Mouse (Mus musculus): ENCODE results near the gene Amph. TPM values are rescaled to one million over a fixed set of nuclear protein-coding genes. Genes with fewer than 3 reads are reported as not detected.

Amph gene
- polyA plus RNA-seq (2017; shearing (Covaris generic)): not detected

GRCm38 (mm10) chr13:18948171-18949028 lies at the start of gene Amph:
Gene Amph, plus strand, starts transcription at chr13:18948205.

Other genes with a start within 250 kb of the Amph start
- 84.3 TPM for gene Vps41, start 230.9 kb upstream of the Amph start, polyA plus RNA-seq (2017; shearing (Covaris generic))